Mouse (Mus musculus): ENCODE data around the gene Nkx2-1. TPM values are rescaled to one million over a fixed set of nuclear protein-coding genes. Genes with fewer than 3 reads are reported as not detected.

The Nkx2-1 gene
- not detected for polyA plus RNA-seq (2017; shearing (Covaris generic))

GRCm38 (mm10) chr12:56536884-56537265 is at the start of gene Nkx2-1:
Gene Nkx2-1 (minus strand): TSS chr12:56536908.

Other genes starting within 250 kb of the Nkx2-1 start
- 23.6 TPM for gene Mbip, start 191.0 kb downstream of the Nkx2-1 start, polyA plus RNA-seq (2017; shearing (Covaris generic))
- not detected for gene Nkx2-9, start 76.4 kb upstream of the Nkx2-1 start, polyA plus RNA-seq (2017; shearing (Covaris generic))
- gene Pax9, start 154.9 kb upstream of the Nkx2-1 start, polyA plus RNA-seq (2017; shearing (Covaris generic)), result not detected

All from naive thymus-derived CD4-positive, alpha-beta T cell, adult 5 months (primary cell).